Mouse (Mus musculus) liver, embryonic 12.5 days (tissue): ENCODE measurements around the gene Stim1. TPM values are rescaled to one million over a fixed set of nuclear protein-coding genes. Genes with fewer than 3 reads are reported as not detected.

Experiments
- ATAC-seq: fragments of 200-750 bp; cut with Nextera tagmentation; 2 replicates; pipeline ENCODE4 v1.8.0; 2017; ENCODE audit warnings: moderate number of reproducible peaks, mild to moderate bottlenecking, moderate library complexity
- H3K27ac ChIP-seq: fragments of 300-500 bp; sonication (generic); 2 replicates; pipeline ENCODE4 v1.5.1; 2016; ENCODE audit warnings: mild to moderate bottlenecking
- H3K27me3 ChIP-seq: fragments of 300-500 bp; sonication (generic); replicated peaks from 2 replicates; pipeline ENCODE4 v1.6.1; 2016; ENCODE audit warnings: mild to moderate bottlenecking, moderate library complexity
- H3K36me3 ChIP-seq: fragments of 300-500 bp; sonication (generic); 2 replicates; pipeline ENCODE4 v1.6.1; 2016; ENCODE audit warnings: mild to moderate bottlenecking, moderate library complexity
- H3K4me1 ChIP-seq: fragments of 300-500 bp; sonication (generic); 2 replicates; pipeline ENCODE4 v1.6.1; 2016
- H3K4me2 ChIP-seq: fragments of 300-500 bp; sonication (generic); 2 replicates; pipeline ENCODE4 v1.6.1; 2016; ENCODE audit warnings: mild to moderate bottlenecking, moderate library complexity
- H3K4me3 ChIP-seq: fragments of 300-500 bp; sonication (generic); 2 replicates; pipeline ENCODE4 v1.5.1; 2016; ENCODE audit warnings: mild to moderate bottlenecking, moderate library complexity
- H3K9ac ChIP-seq: fragments of 300-500 bp; sonication (generic); 2 replicates; pipeline ENCODE4 v1.6.1; 2016; ENCODE audit warnings: mild to moderate bottlenecking, moderate library complexity
- H3K9me3 ChIP-seq: fragments of 300-500 bp; sonication (generic); replicated peaks from 2 replicates; pipeline ENCODE4 v1.6.1; 2016; ENCODE audit warnings: mild to moderate bottlenecking, moderate library complexity
- WGBS: fragments of 180-500 bp; shearing (Covaris S2); methylation state at CpG from one replicate; pipeline ENCODE4 v1.1.7; 2016; ENCODE audit not compliant: insufficient replicate concordance; 5-methylcytosine and 5-hydroxymethylcytosine counted together
- polyA plus RNA-seq: library from polyadenylated mRNA; unstranded; fragments of >200 nt; fragmentation: Nextera tagmentation; extraction: Ambion mirVana; gene quantifications from 2 replicates; pipeline ENCODE4 v1.2.1, GENCODE M21; 2016

Gene Stim1
- polyA plus RNA-seq, 1 experiment from 2014 or later = 19.5 TPM

DNA sequence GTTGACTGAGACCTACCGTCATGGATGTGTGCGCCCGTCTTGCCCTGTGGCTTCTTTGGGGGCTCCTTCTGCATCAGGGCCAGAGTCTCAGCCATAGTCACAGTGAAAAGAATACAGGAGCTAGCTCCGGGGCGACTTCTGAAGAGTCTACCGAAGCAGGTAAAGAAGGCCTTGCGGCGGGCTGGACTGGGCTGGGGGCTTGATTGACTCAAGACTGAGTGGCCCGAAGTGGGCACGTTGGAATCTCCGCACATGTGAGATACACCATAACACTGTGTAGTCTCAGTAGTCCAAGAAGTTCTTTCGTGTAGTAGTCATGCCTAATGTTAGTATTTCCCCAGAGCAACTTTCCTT, 766 bp downstream of the Stim1 start:
- no peaks in the 10 kb centered on the region for H3K9me3 ChIP-seq
- H3K9ac ChIP-seq = peak overlapping the region; percentile 87
- WGBS = 5% methylated on average over 12 of the region's 12 CpGs
- peak overlapping the region; percentile 93 for H3K27ac ChIP-seq
- H3K4me1 ChIP-seq = peaks cover 69% of the 10 kb centered on the region
- H3K36me3 ChIP-seq = no peaks in the 10 kb centered on the region
- peak overlapping the region; percentile 93 for H3K4me2 ChIP-seq
- peak overlapping the region; percentile 82 for H3K4me3 ChIP-seq
- no peaks in the 10 kb centered on the region for H3K27me3 ChIP-seq
- ATAC-seq = no peak

GRCm38 (mm10) chr7:102272422-102272948, 4.9 kb downstream of the Stim1 start:
- no peak overlapping the region for H3K4me3 ChIP-seq
- no peak overlapping the region for H3K4me2 ChIP-seq
- no peak overlapping the region for H3K9ac ChIP-seq
- no peaks in the 10 kb centered on the region for H3K9me3 ChIP-seq
- peaks cover 54% of the 10 kb centered on the region for H3K4me1 ChIP-seq
- no peaks in the 10 kb centered on the region for H3K27me3 ChIP-seq
- H3K27ac ChIP-seq = no peak overlapping the region
- ATAC-seq = no peak
- 79% methylated on average over 3 of the region's 3 CpGs for WGBS
- H3K36me3 ChIP-seq = no peaks in the 10 kb centered on the region

GRCm38 (mm10) chr7:102281403-102281802, 13.8 kb downstream of the Stim1 start:
- H3K4me3 ChIP-seq = no peak overlapping the region
- no peak overlapping the region for H3K9ac ChIP-seq
- no peaks in the 10 kb centered on the region for H3K36me3 ChIP-seq
- H3K9me3 ChIP-seq = no peaks in the 10 kb centered on the region
- no peak overlapping the region for H3K27ac ChIP-seq
- H3K4me1 ChIP-seq = 0 out of 2 replicates have a peak, but pooled peaks cover 5% of the 10 kb centered on the region
- 82% methylated on average over 1 of the region's 1 CpGs for WGBS
- H3K27me3 ChIP-seq = no peaks in the 10 kb centered on the region
- no peak for ATAC-seq
- no peak overlapping the region for H3K4me2 ChIP-seq

GRCm38 (mm10) chr7:102282261-102282660, 14.7 kb downstream of the Stim1 start:
- no peak for ATAC-seq
- 0 out of 2 replicates have a peak, but pooled peaks cover 5% of the 10 kb centered on the region for H3K4me1 ChIP-seq

GRCm38 (mm10) chr7:102289466-102289865, 21.9 kb downstream of the Stim1 start:
- Histone ChIP-seq H3K27ac (no peak overlapping the region), H3K27me3 (no peaks in the 10 kb centered on the region), H3K36me3 (no peaks in the 10 kb centered on the region), H3K4me3 (no peak overlapping the region), H3K9me3 (no peaks in the 10 kb centered on the region), H3K4me1 (peaks cover 12% of the 10 kb centered on the region), H3K4me2 (no peak overlapping the region), H3K9ac (no peak overlapping the region)
- no peak for ATAC-seq
- WGBS = 79% methylated on average over 6 of the region's 6 CpGs

More at GRCm38 (mm10) chr7:102282261-102282660, 14.7 kb downstream of the Stim1 start:
- no peak overlapping the region for H3K4me3 ChIP-seq
- H3K9me3 ChIP-seq = no peaks in the 10 kb centered on the region
- no peak overlapping the region for H3K9ac ChIP-seq
- no peak overlapping the region for H3K4me2 ChIP-seq
- 63% methylated on average over 5 of the region's 5 CpGs for WGBS
- no peak overlapping the region for H3K27ac ChIP-seq
- H3K36me3 ChIP-seq = no peaks in the 10 kb centered on the region
- H3K27me3 ChIP-seq = no peaks in the 10 kb centered on the region

- ATAC-seq = no peak
- no peak overlapping the region for H3K4me2 ChIP-seq
- H3K27ac ChIP-seq = no peak overlapping the region
- WGBS = 79% methylated on average over 3 of the region's 3 CpGs
- H3K27me3 ChIP-seq = no peaks in the 10 kb centered on the region
- H3K4me1 ChIP-seq = peaks cover 12% of the 10 kb centered on the region
- no peak overlapping the region for H3K9ac ChIP-seq
- H3K4me3 ChIP-seq = no peak overlapping the region
- H3K36me3 ChIP-seq = no peaks in the 10 kb centered on the region
- H3K9me3 ChIP-seq = no peaks in the 10 kb centered on the region
Observed at GRCm38 (mm10) chr7:102292228-102292627, 24.6 kb downstream of the Stim1 start.

- H3K27ac ChIP-seq = no peak overlapping the region
- H3K9ac ChIP-seq = no peak overlapping the region
- H3K4me1 ChIP-seq = peaks cover 12% of the 10 kb centered on the region
- H3K27me3 ChIP-seq = no peaks in the 10 kb centered on the region
- H3K9me3 ChIP-seq = no peaks in the 10 kb centered on the region
- no peaks in the 10 kb centered on the region for H3K36me3 ChIP-seq
- WGBS = 26% methylated on average over 2 of the region's 2 CpGs
- no peak for ATAC-seq
- H3K4me2 ChIP-seq = no peak overlapping the region
- H3K4me3 ChIP-seq = no peak overlapping the region
Observed at GRCm38 (mm10) chr7:102293234-102293633, 25.6 kb downstream of the Stim1 start.

DNA sequence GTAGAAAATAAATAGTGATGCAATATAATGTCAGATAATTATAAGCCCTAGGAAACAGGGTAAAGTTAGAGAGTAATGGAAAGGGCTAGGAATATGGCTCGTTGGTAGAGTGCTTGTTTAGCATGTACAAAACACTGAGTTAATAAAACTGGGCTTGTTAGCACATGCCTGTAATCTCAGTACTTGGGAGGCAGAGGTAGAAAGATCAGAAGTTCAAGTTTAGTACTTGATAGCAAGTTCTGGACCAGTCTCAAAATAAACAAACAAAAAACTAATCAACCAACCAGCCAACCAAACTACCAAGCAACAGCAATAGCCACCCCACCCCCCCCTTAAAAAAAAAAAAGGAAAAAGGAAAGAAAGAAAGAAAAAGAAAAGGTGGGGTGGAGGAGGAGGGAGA, 33.2 kb downstream of the Stim1 start:
- Histone ChIP-seq H3K36me3 (no peaks in the 10 kb centered on the region), H3K27ac (no peak overlapping the region), H3K4me1 (no peaks in the 10 kb centered on the region), H3K27me3 (no peaks in the 10 kb centered on the region), H3K9ac (no peak overlapping the region), H3K9me3 (no peaks in the 10 kb centered on the region), H3K4me3 (no peak overlapping the region), H3K4me2 (no peak overlapping the region)
- no peak for ATAC-seq
- WGBS = 82% methylated on average over 1 of the region's 1 CpGs

DNA sequence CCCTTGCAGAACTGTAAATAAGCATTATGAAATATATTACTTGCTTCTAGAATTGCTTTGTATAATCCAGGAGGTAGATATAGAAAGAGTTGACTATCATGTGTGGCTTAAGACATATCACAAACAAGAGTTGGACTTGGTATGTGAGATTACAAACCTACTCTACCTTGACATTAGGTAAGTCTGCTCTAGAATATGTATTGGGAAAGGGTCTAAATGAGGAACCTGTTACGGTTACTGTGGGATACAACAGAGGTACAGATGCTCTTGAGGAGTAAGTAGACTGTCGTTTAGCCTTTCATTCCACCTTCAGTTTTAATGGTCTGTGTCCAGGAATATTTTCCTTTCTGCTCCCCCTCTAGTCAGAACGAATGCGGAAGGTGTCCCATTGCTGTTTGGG, 34.9 kb downstream of the Stim1 start:
- Histone ChIP-seq H3K9ac (no peak overlapping the region), H3K4me3 (no peak overlapping the region), H3K4me2 (no peak overlapping the region), H3K9me3 (no peaks in the 10 kb centered on the region), H3K36me3 (no peaks in the 10 kb centered on the region), H3K4me1 (no peaks in the 10 kb centered on the region), H3K27me3 (no peaks in the 10 kb centered on the region), H3K27ac (no peak overlapping the region)
- no peak for ATAC-seq
- WGBS = 88% methylated on average over 4 of the region's 4 CpGs

GRCm38 (mm10) chr7:102305596-102305995, 38.0 kb downstream of the Stim1 start:
- H3K27ac ChIP-seq = no peak overlapping the region
- H3K4me3 ChIP-seq = no peak overlapping the region
- no peaks in the 10 kb centered on the region for H3K9me3 ChIP-seq
- no peak overlapping the region for H3K9ac ChIP-seq
- no peak for ATAC-seq
- no peaks in the 10 kb centered on the region for H3K36me3 ChIP-seq
- no peak overlapping the region for H3K4me2 ChIP-seq
- H3K27me3 ChIP-seq = no peaks in the 10 kb centered on the region
- 78% methylated on average over 2 of the region's 2 CpGs for WGBS
- H3K4me1 ChIP-seq = no peaks in the 10 kb centered on the region

DNA sequence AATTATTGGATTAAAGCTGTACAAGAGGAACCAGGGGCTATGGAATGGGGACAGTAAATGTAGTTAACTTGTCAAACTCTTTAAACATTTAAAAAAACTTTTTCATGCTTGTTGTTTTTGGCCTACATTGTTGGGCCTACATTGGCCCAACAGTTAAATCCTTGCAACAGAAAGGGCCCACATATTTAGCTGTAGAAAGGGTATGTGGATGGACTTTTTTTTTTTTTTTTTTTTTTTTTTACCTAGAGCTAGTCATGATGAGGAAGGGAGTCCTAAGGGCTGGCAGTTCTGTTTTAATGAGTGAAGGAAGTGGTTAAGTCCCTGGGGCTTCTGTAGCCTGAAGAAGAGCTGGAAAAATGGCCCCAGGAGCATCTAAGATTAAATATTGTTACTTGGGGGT, 42.7 kb downstream of the Stim1 start:
- Histone ChIP-seq H3K9ac (no peak overlapping the region), H3K4me2 (no peak overlapping the region), H3K36me3 (no peaks in the 10 kb centered on the region), H3K4me1 (peaks cover 25% of the 10 kb centered on the region), H3K4me3 (no peak overlapping the region), H3K9me3 (no peaks in the 10 kb centered on the region), H3K27ac (no peak overlapping the region), H3K27me3 (no peaks in the 10 kb centered on the region)
- no peak for ATAC-seq

DNA sequence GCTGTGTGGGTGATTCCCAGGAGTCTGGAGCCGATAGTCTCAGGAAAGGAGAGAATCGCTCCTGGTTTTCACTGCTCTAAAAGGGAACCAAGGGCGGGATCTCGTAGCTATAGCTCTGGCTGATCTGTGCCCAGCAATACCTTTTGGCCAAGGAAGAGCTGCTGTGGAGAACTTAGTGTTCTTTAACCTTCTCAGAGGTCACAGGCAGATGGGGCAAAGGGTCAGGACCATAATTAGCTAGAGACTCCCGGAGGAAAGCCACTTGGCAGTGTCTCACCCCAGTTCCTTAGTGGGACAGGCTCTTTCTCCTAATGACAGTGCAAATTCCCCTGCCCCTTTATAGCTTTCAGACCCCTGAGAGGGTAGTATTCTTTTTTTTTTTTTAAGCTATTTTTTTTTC, 43.2 kb downstream of the Stim1 start:
- Histone ChIP-seq H3K9ac (no peak overlapping the region), H3K36me3 (no peaks in the 10 kb centered on the region), H3K4me3 (no peak overlapping the region), H3K27ac (no peak overlapping the region), H3K4me1 (peaks cover 30% of the 10 kb centered on the region), H3K27me3 (no peaks in the 10 kb centered on the region), H3K4me2 (no peak overlapping the region), H3K9me3 (no peaks in the 10 kb centered on the region)
- ATAC-seq = no peak
- 80% methylated on average over 5 of the region's 5 CpGs for WGBS

DNA sequence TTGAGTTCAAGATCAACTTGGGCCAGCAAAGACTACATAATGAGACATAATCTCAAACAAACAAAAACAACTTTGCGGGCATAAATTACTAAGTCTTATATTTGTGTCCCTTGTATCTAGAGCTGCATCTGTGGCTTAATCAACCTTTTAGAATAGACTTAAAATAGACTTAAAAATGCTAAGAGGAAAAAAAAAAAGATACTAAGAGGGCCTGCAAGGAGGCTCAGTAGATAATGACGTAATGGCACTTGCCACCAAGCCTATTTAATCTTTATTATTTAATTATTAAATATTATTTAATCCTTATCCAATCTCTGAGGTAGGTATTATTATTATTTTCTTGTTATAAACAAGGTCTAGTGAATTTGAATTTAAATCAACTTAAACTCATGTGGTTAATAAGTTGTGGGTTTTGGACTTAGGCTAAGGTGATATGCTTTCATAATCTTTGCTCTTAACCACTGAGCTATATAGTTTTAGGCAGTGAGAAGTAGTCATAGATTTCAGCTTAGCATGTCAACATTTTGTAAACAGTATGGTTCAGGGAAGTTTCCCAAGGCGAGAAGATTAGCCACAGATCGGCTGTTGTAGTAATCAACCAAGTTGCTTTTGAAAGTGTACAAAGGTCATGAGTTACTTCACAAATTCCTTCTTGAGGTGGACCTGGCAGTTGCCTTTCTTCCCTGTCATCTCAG, 45.4 kb downstream of the Stim1 start:
- Histone ChIP-seq H3K4me3 (no peak overlapping the region), H3K9me3 (no peaks in the 10 kb centered on the region), H3K27ac (no peak overlapping the region), H3K36me3 (no peaks in the 10 kb centered on the region), H3K4me1 (peaks cover 43% of the 10 kb centered on the region), H3K4me2 (no peak overlapping the region), H3K27me3 (no peaks in the 10 kb centered on the region), H3K9ac (no peak overlapping the region)
- 39% methylated on average over 4 of the region's 4 CpGs for WGBS
- no peak for ATAC-seq
